Mouse (Mus musculus): ENCODE measurements around the gene D6Ertd527e. TPM values are rescaled to one million over a fixed set of nuclear protein-coding genes. Genes with fewer than 3 reads are reported as not detected.
"Not testable (repeated sequence)": the region's sequence is repeated elsewhere in the genome, so short reads cannot be mapped to it uniquely, and the experiment has no call there.

Gene D6Ertd527e
- total RNA-seq (2021): not detected
- long read RNA-seq, experiment 1: 0 reads
- long read RNA-seq, experiment 2: 0 reads

DNA sequence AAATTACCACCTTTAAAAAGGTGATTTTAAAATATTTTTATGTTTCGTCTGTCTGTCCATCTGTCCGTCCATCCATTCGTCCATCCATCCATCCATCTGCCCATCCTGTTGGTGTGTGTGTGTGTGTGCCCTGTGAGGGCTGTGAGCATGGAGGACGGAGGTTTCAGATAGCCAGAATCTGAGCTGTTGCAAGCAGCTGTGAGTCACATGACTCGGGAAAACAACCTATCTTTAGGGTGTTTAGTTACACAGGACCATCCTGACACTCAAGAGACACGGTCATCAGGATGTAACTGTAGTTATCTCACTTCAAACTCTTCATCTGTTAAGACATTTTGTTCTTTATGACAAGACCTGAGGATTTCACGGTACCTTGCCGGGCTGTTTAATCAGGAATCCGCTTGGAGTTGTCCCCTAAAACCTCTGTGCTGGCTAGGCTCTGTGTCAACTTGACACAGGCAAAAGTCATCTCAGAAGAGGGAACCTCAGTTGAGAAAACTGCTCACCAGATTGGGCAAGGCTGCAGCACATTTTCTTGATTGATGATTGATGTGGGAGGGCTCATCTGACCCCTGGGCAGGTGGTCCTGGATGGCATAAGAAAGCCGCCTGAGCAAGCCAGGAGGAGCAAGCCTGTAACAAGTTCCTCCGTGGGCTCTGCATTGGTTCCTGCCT lies at the start of gene D6Ertd527e:
Gene D6Ertd527e, plus strand, starts transcription at position 624 of the 674 bp plus-strand sequence.
- no peak for DNase-seq

- no peak for DNase-seq
Measured at GRCm38 (mm10) chr6:87059754-87060153, 44.8 kb upstream of the D6Ertd527e start.

- no peak for DNase-seq
Measured at GRCm38 (mm10) chr6:87063586-87063985, 41.0 kb upstream of the D6Ertd527e start.

GRCm38 (mm10) chr6:87068209-87068608 lies 36.3 kb upstream of the D6Ertd527e start:
- DNase-seq: no peak

DNA sequence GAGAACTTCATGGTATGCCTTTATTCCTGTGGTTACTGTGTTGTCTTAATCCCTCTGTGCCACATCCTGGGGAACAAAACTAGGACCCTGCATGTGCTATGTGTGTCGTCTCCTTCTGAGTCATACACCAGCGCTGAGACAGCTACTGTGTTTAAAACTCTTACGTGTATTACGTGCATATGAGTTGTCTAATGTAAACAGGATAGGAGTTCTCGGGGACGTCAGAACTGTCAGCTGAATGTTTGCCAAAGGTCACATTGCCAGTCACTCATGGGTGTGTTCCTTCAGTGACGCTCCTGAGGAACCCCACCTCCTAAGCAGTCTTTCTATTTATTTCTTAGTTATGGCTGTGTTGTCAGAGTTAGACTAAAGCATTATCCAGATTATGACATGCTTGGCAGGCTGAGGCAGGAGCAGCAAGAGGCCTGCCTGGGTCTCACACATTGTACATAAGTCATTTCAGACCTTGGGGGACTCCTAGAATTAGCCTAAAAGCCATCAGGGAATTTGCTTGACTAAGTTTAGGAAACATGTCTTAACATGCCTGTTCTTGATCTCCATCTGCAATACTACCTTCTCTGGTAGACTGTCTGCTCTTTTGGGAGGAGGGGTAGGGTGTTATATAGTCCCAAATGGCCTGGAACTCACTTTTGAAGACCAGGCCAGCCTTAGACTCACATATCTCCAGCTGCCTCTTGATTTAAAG lies 35.2 kb upstream of the D6Ertd527e start:
- DNase-seq: no peak

DNA sequence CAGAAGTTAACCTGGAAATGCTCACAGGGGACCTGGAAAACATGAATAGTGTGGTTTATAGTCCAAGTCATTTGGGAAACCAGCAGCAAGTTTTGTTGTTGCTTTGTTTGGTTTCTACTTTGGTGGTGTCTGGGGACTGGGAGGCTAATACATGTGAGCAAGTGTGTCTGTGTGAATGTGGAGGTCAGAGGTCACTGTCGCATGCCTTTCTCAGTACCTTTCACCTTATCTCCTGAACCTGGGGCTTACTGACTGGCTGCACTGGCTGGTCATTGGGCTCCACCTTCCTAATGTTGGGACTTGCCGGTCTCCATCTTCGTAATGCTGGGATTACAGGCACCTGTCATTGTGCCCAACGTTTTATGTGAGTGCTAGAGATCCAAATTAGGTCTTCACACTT lies 33.9 kb upstream of the D6Ertd527e start:
- DNase-seq: no peak

DNA sequence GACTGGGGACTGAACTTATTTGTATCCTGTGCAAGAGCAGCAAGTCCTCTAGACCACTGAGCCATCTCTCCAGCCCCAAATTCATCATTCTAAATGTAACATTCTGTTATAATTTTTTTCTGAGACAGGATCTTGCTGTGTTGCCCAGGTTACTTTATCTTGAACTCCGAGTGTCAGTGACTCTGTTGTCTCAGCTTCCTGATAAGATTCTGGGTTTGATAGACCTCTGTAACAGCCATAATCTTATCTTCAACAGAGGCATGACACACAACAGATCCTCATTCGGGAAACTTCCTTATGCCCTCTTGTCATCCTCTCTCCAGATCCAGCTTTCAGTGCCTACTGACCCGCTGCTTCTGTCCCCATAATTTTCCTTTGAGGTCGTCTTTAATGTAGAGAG lies 31.8 kb upstream of the D6Ertd527e start:
- DNase-seq: no peak

DNA sequence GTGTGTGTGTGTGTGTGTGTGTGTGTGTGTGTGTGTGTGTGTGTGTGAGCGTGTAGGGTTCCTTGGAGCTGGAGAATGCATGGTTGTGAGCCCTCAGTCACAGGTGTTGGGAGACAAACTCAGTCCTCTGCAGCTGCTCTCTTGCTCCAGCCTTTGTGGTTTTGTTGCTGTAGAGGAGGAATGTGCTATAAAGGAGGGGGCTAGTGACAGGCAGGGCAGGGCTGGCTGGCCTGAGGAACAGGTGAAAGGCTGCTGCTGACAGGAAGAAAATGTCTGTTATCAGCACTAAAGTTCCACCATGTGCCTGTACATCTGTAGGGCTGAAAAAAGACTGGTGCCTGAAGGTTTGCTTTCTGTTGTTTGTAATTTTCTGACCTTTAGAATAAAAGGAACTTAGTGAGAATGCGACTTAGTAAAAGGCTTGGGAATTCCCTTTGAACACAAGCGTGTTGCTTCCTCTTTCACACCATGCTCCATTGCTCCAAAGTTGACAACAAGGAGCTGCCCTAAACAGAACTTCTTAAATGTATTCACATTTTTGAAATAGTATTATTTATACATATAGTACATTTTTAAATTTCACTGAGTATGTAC lies 29.4 kb upstream of the D6Ertd527e start:
- DNase-seq: no peak

DNA sequence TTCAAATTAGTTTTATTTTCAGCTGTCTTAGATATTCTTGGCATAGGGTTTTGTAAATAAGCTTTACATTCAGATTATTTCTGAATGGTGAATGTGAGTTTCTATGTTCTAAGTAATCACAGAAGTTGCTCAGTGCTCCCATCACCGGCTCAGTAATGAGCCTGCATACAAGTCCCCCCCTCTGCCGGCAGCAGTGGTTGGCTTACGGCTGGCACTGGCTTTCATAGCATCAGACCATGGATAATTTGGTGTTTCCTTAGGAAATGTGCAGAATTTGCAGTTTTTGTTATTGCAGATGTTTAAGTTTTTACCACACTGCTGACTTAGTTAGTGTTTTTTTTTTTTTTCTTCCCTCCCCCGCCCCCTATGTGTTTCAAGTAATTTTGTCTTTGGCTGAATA lies 25.1 kb upstream of the D6Ertd527e start:
- no peak for DNase-seq

GRCm38 (mm10) chr6:87085026-87085425 lies 19.5 kb upstream of the D6Ertd527e start:
- DNase-seq: no peak

DNA sequence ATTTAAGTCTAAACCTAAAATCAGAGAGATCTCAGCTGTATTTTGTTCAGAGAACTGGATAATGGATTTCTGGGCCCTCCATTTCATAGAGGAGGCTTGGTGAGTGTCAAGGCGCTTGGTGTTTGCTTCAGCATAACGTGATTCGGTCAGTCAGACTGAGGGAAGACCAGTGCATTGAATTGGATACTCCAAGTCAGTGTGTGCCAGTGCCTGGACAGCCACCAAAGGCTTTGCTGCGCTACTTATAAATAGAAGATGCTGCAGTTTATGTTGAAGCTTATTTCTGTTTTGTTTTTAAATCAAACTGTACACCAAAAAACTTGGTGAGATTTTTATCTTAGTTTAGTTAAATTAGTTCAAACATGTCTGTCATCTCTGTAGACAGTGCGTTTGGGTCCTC lies 16.2 kb upstream of the D6Ertd527e start:
- no peak for DNase-seq

DNA sequence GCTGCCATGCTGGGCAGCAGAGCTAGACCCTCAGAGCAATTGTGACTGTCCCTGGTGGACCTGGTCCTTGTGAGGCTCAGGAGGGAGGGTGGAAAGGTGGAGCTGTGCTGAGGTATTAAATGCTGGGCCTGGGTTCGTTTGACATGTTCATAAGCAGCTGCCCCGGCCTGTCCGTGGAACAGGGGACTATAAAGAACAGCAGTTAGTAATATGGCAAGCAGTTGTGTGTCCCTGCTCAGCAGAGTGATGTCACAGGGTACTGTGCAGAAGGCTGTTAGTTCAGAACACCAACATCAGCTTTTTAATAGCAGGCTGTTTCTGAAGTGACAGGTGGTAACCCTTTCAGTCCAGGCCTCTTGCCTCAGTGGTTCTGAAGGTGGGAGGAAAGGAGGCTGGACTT lies 13.7 kb upstream of the D6Ertd527e start:
- DNase-seq: no peak

DNA sequence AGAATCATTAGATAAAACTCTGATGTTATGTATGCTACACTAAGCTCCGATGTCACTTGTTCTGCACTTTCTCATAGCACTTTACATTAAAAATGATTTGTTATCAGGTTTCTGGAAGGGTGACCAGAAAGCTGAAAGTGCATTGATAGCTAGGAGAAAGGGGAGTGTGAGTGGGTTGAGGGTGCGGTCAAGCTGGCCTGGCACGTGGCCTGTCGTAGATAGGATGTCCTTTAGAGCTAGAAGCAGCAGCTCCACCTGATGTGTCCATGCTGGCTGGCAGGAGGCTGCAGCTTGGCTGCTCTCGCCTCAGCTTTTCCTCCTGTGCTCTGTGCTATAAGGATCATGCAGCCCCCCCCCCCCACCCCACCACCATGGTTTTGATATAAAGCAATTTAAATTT lies 12.1 kb upstream of the D6Ertd527e start:
- DNase-seq: no peak

- not testable (repeated sequence) for DNase-seq
Measured at GRCm38 (mm10) chr6:87093631-87094030, 10.9 kb upstream of the D6Ertd527e start.

DNA sequence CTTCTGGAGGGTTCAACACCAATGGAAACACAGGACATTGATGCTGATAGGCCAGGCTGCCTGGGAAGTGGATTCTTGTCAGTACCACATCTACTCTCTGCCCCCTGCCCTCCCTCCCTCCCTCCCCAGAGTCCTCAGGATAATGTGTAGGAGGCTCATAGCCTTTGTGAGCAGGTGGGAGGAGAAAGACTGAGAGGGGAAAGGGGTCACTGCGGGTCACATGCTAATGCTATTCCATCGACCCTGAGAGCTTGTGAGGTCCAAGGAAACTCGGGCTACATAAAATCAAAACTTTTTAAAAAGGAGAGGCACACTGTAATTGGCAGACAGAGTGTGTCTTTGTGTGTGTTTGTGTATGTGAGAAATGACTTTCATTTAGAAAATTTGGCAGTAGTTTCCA lies 5.3 kb upstream of the D6Ertd527e start:
- no peak for DNase-seq

DNA sequence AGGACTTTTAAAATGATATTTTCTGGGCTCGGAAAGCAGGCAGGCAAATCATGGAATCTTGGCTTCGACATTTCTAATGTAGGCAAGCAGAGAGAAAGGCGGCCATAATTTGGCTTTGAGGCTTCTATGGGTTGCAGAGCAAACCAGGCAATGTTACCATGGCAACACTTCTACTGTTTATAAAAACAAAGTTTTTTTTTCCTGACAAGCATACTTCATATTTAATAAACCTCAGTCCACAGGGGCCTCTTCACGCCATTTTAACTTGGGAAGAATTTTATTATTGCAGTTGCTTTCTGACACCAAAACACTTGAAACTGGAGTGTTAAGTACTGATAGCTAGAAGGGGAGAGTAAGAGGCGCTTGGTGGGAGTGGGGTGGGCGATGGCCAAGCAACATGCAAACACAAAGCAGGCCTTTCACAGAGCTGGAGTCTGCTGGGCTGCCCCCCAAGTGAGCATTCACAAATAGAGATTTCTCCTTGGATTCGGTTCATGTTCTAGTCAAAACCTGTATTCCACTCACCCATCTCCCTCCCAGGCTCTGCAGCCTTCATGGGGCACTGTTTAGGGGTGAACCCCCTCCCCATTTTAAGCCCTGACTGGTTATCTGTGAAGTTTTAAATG lies 4.8 kb upstream of the D6Ertd527e start:
- DNase-seq: no peak

GRCm38 (mm10) chr6:87100297-87101020 lies 4.1 kb upstream of the D6Ertd527e start:
- no peak for DNase-seq

GRCm38 (mm10) chr6:87101281-87101954 lies 3.1 kb upstream of the D6Ertd527e start:
- DNase-seq: peak; percentile 60

- DNase-seq: no peak
Measured at GRCm38 (mm10) chr6:87101955-87102353, 2.6 kb upstream of the D6Ertd527e start.

DNA sequence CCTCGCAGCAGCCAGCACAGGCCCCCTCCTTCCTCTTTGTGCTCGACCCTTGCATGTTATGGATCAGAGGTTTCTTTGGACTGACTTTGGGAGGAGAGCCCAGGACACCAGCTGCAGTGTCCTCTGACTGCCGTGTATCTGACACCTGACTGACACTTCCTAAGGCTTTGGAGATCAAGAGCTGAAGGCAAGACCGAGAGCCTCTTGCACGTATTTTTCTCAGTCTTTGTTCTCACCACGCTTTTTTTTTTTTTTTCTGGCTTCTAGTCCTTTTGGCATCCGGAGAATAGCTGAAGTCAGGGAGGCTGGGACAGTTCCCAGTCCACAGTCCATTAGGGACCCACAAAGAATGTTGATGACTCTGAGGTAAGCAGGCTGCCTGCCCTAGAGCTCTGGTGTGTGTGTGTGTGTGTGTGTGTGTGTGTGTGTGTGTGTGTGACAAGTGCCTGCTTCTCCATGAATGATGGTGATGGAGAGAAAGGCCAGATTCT lies 2.1 kb upstream of the D6Ertd527e start:
- DNase-seq: peak; percentile 69

GRCm38 (mm10) chr6:87103314-87103713 lies 1.2 kb upstream of the D6Ertd527e start:
- DNase-seq: no peak

GRCm38 (mm10) chr6:87111493-87111892 lies 6.9 kb downstream of the D6Ertd527e start:
- no peak for DNase-seq

Measured in gastrocnemius, postnatal 25 days (tissue).